Mouse (Mus musculus): ENCODE measurements around the gene Vmn1r235.

- TF ChIP-seq POLR2A (IDR thresholded peaks at IDR 0.05; ENCODE audit: extremely low read depth, insufficient read depth, low read length), result no peak
- TF ChIP-seq CTCF (IDR thresholded peaks at IDR 0.05; ENCODE audit: low read depth, low read length), result no peak
Observed at GRCm38 (mm10) chr17:21284395-21284794, 28.2 kb downstream of the Vmn1r235 start.
